Mouse (Mus musculus) urinary bladder, postnatal 10 days (tissue): ENCODE measurements around the gene Gpr176.

ENCODE experiments used
- DNase-seq: peaks from one replicate; pipeline ENCODE4 v3.0.0; 2022; ENCODE audit warnings: low spot score

Gpr176 gene

DNA sequence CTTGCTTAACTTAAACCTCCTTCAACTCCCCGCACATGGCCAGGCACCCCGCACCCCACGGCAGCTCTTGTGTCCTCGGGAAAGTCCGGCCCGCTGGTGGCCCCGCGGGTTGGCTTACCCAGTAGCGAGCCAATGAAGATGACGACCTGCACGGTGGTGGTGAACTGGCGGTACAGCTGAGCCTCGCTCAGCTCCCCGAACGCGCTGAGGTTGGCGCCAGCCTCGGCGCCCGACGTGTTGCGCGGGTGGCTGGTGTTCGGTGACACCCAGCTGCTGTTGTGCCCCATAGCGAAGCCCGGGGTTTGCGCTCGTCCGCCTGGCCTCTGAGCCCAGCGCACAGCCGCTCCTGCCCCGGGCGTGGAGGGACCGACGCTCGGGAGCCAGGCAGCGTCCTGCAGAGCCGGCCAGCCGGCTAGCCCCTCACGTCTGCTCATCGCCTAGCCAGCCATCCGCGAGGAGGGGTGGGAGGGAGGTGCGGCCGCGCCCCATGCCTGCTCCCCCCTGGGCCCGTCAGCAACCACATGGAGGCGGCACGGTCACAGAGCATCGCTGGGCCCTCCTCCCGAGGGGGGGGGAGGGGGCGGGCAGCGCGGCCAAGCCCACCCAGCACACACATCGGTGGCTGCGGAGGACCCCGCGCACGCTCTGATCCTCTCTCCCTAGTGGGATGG is at the start of gene Gpr176:
Gpr176 (minus strand) TSS at position 519 of the 671 bp plus-strand sequence.
- no peak for DNase-seq

- DNase-seq: no peak
Measured at GRCm38 (mm10) chr2:118422385-118422784, 49.2 kb upstream of the Gpr176 start.

DNA sequence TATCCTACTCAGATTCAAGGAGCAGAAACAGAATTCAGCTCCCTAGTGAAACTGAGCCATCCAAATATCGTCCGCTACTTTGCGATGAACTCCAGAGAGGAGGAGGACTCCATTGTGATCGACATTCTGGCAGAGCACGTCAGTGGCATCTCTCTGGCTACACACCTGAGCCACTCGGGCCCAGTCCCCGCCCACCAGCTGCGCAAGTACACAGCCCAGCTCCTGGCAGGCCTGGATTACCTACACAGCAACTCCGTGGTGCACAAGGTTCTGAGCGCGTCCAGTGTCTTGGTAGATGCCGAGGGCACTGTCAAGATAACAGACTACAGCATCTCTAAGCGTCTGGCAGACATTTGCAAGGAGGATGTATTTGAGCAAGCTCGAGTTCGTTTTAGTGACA is 48.7 kb upstream of the Gpr176 start:
- no peak for DNase-seq

DNA sequence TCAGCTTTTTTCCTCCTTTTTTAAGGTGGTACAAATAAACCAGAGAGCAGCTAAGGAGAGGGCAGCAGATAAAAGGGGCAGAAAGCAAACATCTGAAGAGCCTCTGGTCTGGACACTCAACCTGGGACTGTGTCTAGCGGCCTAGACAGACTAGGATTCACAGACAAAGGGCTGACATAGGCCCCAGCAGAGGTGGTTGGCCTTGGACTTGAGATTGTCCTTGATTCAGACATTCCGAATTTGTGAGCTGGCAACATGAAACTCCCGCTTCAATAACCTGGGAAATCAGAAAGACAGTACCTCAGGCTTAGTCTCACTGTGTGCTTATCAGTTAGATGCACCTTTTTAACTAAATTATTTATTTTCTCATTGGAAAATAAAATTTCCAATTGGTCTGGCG is 44.9 kb upstream of the Gpr176 start:
- no peak for DNase-seq

GRCm38 (mm10) chr2:118415601-118416355 is 42.6 kb upstream of the Gpr176 start:
- no peak for DNase-seq

DNA sequence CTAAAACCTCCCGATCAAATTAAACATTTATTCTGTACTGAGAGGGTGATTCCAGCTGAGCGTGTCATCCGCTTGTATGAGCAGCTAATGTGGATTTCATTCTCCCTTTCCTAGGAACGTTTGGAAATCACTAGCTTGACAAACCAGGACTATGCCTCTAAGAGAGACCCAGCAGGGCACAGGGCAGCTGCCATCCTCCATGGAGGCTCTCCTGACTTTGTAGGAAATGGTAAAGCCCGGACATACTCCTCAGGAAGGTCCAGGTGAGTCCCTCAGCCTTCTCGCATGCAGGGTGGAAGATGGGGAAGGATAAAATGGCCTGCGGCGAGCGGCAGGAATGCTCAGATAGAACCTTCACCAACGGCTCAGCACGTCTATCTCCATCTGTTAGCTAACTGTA is 39.6 kb upstream of the Gpr176 start:
- DNase-seq: no peak

DNA sequence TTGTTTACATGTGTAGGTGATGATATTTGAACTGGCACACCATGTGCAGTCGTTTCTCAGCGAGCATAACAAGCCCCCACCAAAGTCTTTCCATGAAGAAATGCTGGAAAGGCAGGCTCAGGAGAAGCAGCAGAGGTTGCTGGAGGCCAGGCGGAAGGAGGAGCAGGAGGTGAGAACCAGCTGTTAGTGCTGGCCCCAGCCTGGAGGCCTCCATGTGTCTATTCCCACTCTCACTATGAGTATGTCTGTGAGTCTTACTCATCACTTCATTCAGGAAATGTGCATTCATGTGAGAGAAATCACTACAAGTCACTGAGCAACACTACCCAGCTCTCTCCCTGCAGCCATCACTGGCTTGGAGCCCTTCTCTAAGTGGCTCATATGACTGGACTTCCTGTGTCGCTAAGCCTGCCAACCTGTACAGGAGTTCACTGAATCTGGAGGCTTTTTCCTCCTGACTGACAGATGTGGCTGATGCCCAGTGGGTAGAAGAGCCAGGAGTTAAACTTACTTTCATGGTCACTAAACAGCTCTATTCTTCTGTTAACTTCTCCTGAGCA is 35.2 kb upstream of the Gpr176 start:
- DNase-seq: no peak

GRCm38 (mm10) chr2:118406811-118407210 is 33.6 kb upstream of the Gpr176 start:
- DNase-seq: no peak

DNA sequence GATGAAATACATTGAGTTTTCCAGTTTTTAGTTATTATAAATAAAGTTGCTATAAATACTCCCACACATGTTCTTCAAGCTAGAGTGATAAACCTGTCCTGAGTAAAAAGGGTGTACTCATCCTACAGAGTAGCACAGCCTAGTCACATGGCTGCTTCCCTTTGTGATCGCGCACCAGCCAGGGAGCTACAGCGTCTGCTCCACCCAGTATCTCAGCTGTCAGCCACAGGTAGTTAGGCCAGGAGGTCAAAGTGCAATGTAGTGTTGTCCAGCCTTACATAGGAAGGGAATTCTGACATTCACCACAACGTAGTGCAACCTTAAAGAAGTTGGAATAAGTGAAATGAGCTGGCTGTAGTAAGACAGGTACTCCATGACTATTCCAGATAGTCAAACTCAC is 32.3 kb upstream of the Gpr176 start:
- DNase-seq: no peak

GRCm38 (mm10) chr2:118404336-118404735 is 31.1 kb upstream of the Gpr176 start:
- DNase-seq: no peak

GRCm38 (mm10) chr2:118401834-118402727 is 28.9 kb upstream of the Gpr176 start:
- DNase-seq: no peak

DNA sequence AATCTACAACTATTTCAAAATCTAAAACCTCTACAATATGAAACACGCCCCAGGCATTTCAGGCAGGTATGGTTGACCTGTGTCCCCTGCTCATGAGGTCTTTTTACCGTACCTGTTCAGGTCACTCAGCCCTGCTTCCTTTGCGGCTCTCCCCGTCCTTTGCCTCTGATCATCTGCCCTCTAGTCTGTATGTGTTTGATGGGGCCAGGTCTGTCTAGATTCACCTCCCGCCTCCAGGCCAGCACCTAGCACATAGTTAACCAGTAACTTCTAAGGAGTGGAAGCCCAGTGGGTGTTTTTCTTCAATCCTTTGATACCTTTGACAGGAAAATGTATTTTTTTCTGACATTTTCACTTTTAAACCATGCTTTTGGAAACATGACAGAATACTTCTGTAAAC is 26.5 kb upstream of the Gpr176 start:
- DNase-seq: no peak

DNA sequence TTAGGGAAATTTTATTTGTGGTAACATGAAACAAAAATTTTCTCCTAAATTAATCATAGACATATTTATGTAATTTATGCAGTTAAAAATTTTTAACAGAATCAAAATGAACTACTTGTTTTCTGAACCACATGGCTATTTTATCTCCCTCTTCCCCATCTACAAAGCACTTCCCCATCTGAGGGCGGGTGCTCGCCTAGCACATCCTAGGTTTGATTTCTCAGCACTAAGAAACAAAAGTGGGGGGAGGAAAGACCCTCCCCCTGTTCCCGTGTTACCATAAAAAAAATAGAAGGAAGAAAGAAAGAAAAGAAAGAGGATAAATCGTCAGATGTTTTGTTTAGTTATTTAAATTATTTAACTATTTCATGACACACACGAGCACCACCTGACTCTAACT is 18.0 kb upstream of the Gpr176 start:
- DNase-seq: no peak

- no peak for DNase-seq
Measured at GRCm38 (mm10) chr2:118390072-118390471, 16.9 kb upstream of the Gpr176 start.

- no peak for DNase-seq
Measured at GRCm38 (mm10) chr2:118389569-118389968, 16.4 kb upstream of the Gpr176 start.

- DNase-seq: peak; percentile 91
Measured at GRCm38 (mm10) chr2:118388341-118389335, 15.4 kb upstream of the Gpr176 start, which contains the start of gene Eif2ak4. Gene Eif2ak4 (plus strand): TSS chr2:118388618.

GRCm38 (mm10) chr2:118383387-118383786 is 10.2 kb upstream of the Gpr176 start:
- DNase-seq: no peak

- DNase-seq: no peak
Measured at GRCm38 (mm10) chr2:118379756-118380155, 6.5 kb upstream of the Gpr176 start.

- no peak for DNase-seq
Measured at GRCm38 (mm10) chr2:118375931-118376330, 2.7 kb upstream of the Gpr176 start.

DNA sequence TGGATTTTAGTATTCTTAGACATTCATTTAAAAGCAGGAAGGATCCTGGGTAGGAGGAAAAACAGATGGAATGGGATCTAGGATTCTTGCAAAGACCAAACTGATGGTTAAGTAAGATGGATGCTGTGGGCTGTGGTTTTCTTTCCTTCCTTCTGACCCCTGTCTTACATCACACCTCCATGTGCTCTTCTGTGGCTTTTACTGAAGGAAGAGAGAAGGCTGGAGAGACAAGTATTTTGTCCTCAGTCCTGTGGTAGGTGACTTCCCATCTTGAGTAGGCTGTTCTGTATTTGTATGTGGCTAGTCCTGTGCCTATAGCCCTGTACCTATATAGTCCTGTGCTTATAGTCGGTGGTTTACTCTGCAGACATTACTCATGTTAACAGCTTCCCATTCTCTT is 2.3 kb upstream of the Gpr176 start:
- no peak for DNase-seq
